Mouse (Mus musculus): ENCODE data around the gene Vgll1. TPM values are rescaled to one million over a fixed set of nuclear protein-coding genes. Genes with fewer than 3 reads are reported as not detected.

The Vgll1 gene
- polyA plus RNA-seq, 1 experiment from 2014 or later, result 0.09 TPM

DNA sequence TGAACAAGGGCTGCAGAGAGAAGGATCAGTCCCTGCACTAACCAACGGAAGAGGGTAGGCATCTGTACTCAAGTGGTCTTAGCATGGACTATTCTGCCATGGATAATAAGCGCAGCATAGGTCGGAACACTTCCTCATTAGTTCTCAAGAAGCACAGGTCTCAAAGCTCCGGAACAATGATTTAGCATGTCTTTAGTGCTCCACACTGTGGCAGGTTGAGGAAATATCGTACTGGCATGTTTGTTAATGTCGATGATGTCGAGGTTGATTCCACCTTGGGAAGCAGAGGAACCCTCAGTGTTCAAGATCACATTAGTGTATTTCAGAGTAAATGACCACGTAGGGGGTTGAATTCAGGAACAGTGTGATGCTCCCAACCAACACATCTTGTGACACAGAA, 30.2 kb downstream of the Vgll1 start:
- no peaks in the 10 kb centered on the region for H3K36me3 ChIP-seq (ENCODE audit: control insufficient read depth, insufficient read depth, low read length)
- WGBS (ENCODE audit: insufficient replicate concordance), result 70% methylated on average over 8 of the region's 8 CpGs
- no peak for ATAC-seq (replicated peaks; ENCODE audit: insufficient number of reproducible peaks, low FRiP score, low TSS enrichment)
- no peak overlapping the region for H3K9ac ChIP-seq (ENCODE audit: low read depth, low read length)
- H3K4me2 ChIP-seq, result no peak overlapping the region
- no peaks in the 10 kb centered on the region for H3K9me3 ChIP-seq (replicated peaks; ENCODE audit: control insufficient read depth, low read length)
- no peaks in the 10 kb centered on the region for H3K4me1 ChIP-seq (ENCODE audit: control insufficient read depth, insufficient read depth, low read length)
- no peak overlapping the region for H3K4me3 ChIP-seq (ENCODE audit: low read depth, low read length)
- H3K27ac ChIP-seq (ENCODE audit: low read depth, low read length), result no peak overlapping the region
- no peaks in the 10 kb centered on the region for H3K27me3 ChIP-seq (ENCODE audit: control insufficient read depth, insufficient read depth, low read length)

DNA sequence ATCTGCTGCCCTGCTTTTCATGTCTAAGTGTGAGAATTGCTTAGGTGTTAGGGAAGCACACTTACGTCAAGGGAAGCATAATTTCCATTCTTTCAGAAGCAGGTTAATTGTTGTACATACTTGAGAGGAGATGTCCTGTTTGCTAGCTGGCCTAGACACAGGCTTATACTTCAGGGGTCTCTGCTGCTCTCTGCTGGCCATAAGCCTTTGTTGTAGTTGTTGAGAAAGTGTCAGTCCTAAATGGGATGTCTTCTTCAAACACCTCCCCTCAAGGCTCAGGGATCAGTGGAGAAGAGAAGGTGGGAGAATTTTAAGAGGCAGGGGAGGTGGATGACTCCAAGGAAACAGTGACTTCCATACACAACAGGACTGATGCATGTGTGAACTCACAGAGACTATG, 32.9 kb downstream of the Vgll1 start:
- no peak for ATAC-seq (replicated peaks; ENCODE audit: insufficient number of reproducible peaks, low FRiP score, low TSS enrichment)
- Histone ChIP-seq H3K9ac (ENCODE audit: low read depth, low read length) (no peak overlapping the region), H3K27me3 (ENCODE audit: control insufficient read depth, insufficient read depth, low read length) (no peaks in the 10 kb centered on the region), H3K4me3 (ENCODE audit: low read depth, low read length) (no peak overlapping the region), H3K4me1 (ENCODE audit: control insufficient read depth, insufficient read depth, low read length) (no peaks in the 10 kb centered on the region), H3K9me3 (replicated peaks; ENCODE audit: control insufficient read depth, low read length) (no peaks in the 10 kb centered on the region), H3K36me3 (ENCODE audit: control insufficient read depth, insufficient read depth, low read length) (no peaks in the 10 kb centered on the region), H3K4me2 (no peak overlapping the region), H3K27ac (ENCODE audit: low read depth, low read length) (no peak overlapping the region)
- WGBS (ENCODE audit: insufficient replicate concordance), result 60% methylated on average over 1 of the region's 1 CpGs

DNA sequence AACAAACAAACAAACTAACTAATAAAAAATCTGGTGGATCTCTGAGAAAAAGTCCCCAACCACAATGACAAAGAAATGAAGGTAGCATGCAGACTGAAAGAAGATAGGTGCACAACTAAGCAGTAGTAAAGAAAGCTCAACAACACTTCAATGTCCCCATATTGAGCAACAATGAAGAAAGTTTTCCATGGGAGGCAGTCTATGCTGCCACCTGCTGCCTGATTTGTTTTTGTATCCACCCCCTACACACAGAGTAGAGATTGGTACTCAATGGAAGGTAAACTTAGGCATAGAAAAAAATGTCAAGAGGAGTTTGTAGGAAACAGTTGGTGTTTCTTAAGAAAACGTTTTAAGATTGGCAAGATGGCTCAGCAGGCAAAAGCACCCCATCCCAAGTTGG, 42.7 kb downstream of the Vgll1 start:
- Histone ChIP-seq H3K9ac (ENCODE audit: low read depth, low read length) (no peak overlapping the region), H3K36me3 (ENCODE audit: control insufficient read depth, insufficient read depth, low read length) (no peaks in the 10 kb centered on the region), H3K27ac (ENCODE audit: low read depth, low read length) (no peak overlapping the region), H3K4me1 (ENCODE audit: control insufficient read depth, insufficient read depth, low read length) (no peaks in the 10 kb centered on the region), H3K4me2 (no peak overlapping the region), H3K9me3 (replicated peaks; ENCODE audit: control insufficient read depth, low read length) (no peaks in the 10 kb centered on the region), H3K4me3 (ENCODE audit: low read depth, low read length) (no peak overlapping the region), H3K27me3 (ENCODE audit: control insufficient read depth, insufficient read depth, low read length) (no peaks in the 10 kb centered on the region)
- ATAC-seq (replicated peaks; ENCODE audit: insufficient number of reproducible peaks, low FRiP score, low TSS enrichment), result no peak
- WGBS (ENCODE audit: insufficient replicate concordance), result 19% methylated on average over 1 of the region's 1 CpGs

DNA sequence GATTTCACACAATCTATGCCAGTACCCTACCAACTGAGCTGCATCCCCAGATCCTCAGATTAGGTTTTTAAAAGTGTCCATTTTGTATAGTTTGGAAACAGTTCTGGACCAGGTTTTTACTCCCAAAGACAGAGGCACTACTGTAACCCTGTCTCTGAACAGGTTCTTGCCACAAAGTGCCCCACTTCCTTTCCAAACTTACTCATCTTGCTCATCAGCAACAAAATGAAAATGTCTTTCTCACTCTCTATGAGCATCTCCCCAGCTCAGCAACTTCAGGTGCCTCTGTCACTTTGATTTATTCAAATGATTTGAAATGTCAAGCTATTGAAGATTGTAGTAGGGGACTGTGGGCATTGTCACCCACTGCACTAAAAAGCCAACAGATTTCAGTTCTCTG, 49.7 kb downstream of the Vgll1 start:
- no peak for ATAC-seq (replicated peaks; ENCODE audit: insufficient number of reproducible peaks, low FRiP score, low TSS enrichment)
- Histone ChIP-seq H3K36me3 (ENCODE audit: control insufficient read depth, insufficient read depth, low read length) (no peaks in the 10 kb centered on the region), H3K4me3 (ENCODE audit: low read depth, low read length) (no peak overlapping the region), H3K4me2 (no peak overlapping the region), H3K9me3 (replicated peaks; ENCODE audit: control insufficient read depth, low read length) (no peaks in the 10 kb centered on the region), H3K27me3 (ENCODE audit: control insufficient read depth, insufficient read depth, low read length) (no peaks in the 10 kb centered on the region), H3K4me1 (ENCODE audit: control insufficient read depth, insufficient read depth, low read length) (no peaks in the 10 kb centered on the region), H3K27ac (ENCODE audit: low read depth, low read length) (no peak overlapping the region), H3K9ac (ENCODE audit: low read depth, low read length) (no peak overlapping the region)

DNA sequence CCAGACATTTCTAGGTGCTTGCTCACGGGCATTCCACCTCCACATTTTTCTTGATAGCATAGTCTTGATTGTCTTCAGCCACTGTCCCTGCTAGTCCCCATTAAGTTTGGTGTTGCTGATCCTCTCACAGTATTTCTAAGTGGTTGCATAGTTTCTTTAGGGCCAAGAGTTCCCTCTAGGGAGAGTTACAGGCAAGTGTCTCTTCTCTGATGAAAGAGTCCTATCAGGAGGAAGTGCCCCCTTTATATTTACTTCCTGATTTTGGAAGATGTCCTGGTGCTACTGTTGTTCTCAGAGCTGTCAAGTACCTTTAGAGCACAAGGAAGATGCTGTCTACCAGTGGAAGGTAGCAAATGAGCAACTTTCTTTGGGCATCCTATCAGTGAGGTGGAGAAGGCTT, 65.6 kb downstream of the Vgll1 start:
- Histone ChIP-seq H3K27ac (ENCODE audit: low read depth, low read length) (no peak overlapping the region), H3K4me1 (ENCODE audit: control insufficient read depth, insufficient read depth, low read length) (no peaks in the 10 kb centered on the region), H3K4me2 (no peak overlapping the region), H3K27me3 (ENCODE audit: control insufficient read depth, insufficient read depth, low read length) (no peaks in the 10 kb centered on the region), H3K9ac (ENCODE audit: low read depth, low read length) (no peak overlapping the region), H3K36me3 (ENCODE audit: control insufficient read depth, insufficient read depth, low read length) (no peaks in the 10 kb centered on the region), H3K9me3 (replicated peaks; ENCODE audit: control insufficient read depth, low read length) (no peaks in the 10 kb centered on the region), H3K4me3 (ENCODE audit: low read depth, low read length) (no peak overlapping the region)
- ATAC-seq (replicated peaks; ENCODE audit: insufficient number of reproducible peaks, low FRiP score, low TSS enrichment), result no peak
- 42% methylated on average over 1 of the region's 1 CpGs for WGBS (ENCODE audit: insufficient replicate concordance)

Other genes starting within 250 kb of the Vgll1 start
- not detected in 2 replicates for gene Adgrg4, start 217.9 kb upstream of the Vgll1 start, polyA plus RNA-seq (2014; fragmentation: Nextera tagmentation; extraction: Ambion mirVana)
- gene Brs3, start 45.0 kb upstream of the Vgll1 start, polyA plus RNA-seq (2014; fragmentation: Nextera tagmentation; extraction: Ambion mirVana), result not detected in 2 replicates
- gene Htatsf1, start 34.5 kb upstream of the Vgll1 start, polyA plus RNA-seq (2014; fragmentation: Nextera tagmentation; extraction: Ambion mirVana), result 60.6 and 60.8 TPM in 2 replicates
- not detected in 2 replicates for gene Cd40lg, start 124.0 kb downstream of the Vgll1 start, polyA plus RNA-seq (2014; fragmentation: Nextera tagmentation; extraction: Ambion mirVana)